Mouse (Mus musculus) cerebral cortex, adult 2 months (tissue): Measurements from ENCODE around the gene C1qtnf5.

ENCODE experiments used
- WGBS: fragments of 180-500 bp; shearing (Covaris S2); methylation state at CpG from one replicate; pipeline ENCODE4 v1.1.7; 2018; 5-methylcytosine and 5-hydroxymethylcytosine counted together

The C1qtnf5 gene

DNA sequence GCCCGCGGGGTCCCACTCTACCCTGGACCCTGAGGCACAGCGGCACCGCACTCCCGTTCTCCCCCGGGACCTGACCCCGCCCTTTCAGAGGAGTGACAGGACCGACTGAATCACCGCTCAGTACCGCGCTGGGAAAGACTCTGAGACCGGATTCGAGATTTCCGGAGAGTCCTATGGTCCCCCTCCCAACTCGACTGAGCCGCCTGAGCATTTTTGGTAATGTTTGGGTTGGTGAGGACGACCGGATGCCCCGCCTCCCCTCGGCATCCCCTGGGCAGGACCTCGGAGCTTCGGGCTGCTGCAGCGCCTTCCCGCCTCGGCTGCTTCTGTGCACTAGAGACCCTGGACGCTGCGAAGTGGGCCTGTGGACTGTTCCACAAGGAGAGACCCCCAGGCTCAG is 23.0 kb downstream of the C1qtnf5 start:
- WGBS, result 4% methylated on average over 27 of the region's 27 CpGs

DNA sequence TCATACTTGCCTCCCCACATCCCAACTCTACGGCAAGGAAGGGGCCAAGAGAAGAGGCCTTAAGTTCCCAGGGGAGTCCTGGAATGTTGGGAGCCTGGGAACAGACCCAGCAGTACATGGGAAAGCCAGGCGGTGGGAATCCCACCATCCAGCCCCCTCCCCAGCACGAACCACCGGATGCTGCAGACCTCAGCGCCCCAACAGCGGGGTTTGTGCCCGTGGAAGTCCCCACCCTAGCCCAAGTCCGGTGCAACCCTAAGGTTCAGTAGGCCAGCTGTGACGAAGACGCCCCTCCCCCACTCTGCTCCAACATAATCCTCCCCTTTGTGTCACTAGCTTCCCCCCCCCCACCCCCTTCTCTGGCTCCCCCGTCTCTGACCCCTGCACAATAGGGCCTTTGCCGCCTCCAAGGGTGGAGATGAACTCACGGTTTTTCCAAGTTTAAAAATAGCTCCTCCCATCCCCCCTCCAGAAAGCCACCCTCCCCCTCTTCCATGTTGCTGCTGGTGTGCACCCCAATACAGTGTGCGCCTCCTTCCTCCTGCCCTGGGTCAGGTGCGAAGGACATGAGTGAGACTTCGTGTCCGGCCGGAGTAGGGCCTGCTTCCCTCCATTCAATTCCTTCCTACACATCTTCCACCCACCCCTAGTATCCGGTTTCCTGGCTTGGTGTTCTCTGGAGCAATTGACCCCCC is 23.7 kb downstream of the C1qtnf5 start:
- WGBS, result 37% methylated on average over 19 of the region's 19 CpGs

DNA sequence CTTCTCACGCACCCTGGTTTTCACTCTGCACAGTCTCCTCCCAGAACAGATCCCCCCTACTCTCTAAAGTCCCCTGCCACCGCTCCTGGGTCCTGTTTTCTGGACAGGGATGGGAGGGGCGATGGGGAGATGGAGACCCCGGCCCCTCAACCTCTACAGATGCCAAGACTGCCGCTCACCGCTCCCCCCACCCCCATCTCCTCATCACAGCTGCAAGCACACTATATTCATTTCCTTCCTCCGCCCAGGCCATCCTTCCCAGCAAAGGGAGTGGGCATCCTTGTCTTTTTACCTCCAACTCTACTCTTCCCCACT is 24.2 kb downstream of the C1qtnf5 start:
- WGBS, result 63% methylated on average over 7 of the region's 7 CpGs

DNA sequence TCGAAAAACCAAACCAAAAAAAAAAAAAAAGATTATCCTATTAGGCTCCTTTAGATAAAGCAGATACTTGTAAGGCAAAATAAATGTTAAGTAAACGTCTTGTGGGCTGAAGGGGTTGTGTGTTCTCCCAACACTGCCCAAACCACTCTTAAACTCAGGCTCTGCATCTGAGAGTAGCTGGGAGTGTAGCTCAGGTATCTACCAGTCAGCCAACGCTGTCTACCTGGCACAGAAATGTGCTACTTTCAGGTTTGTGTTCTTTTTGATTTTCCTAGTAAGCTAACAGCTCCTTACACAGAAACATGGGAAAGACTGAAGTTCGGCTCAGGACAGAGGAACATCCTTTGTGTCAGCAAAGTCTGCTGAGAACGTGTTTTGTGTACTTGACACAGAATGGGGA is 25.2 kb downstream of the C1qtnf5 start:
- 81% methylated on average over 5 of the region's 5 CpGs for WGBS

DNA sequence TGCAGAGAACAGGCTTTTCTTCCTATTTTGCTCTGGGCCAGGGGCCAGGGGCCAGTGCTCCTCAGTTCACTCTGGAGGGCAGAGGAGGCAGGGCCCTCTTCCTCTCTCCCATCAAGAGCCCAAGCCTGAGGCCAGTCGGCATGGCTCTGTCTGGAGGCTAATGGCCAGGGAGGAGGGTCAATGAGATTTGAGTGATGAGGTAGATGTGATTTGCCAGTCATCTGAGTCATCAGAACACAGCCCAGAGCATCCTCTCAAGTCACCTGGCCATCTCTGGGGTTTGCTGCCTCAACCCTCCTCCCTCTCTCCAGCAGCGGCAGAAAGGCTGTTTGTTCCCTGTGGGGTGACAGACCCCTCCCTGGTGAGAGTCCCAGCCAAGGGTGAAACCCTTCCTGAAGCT is 26.2 kb downstream of the C1qtnf5 start:
- 45% methylated on average over 2 of the region's 2 CpGs for WGBS

DNA sequence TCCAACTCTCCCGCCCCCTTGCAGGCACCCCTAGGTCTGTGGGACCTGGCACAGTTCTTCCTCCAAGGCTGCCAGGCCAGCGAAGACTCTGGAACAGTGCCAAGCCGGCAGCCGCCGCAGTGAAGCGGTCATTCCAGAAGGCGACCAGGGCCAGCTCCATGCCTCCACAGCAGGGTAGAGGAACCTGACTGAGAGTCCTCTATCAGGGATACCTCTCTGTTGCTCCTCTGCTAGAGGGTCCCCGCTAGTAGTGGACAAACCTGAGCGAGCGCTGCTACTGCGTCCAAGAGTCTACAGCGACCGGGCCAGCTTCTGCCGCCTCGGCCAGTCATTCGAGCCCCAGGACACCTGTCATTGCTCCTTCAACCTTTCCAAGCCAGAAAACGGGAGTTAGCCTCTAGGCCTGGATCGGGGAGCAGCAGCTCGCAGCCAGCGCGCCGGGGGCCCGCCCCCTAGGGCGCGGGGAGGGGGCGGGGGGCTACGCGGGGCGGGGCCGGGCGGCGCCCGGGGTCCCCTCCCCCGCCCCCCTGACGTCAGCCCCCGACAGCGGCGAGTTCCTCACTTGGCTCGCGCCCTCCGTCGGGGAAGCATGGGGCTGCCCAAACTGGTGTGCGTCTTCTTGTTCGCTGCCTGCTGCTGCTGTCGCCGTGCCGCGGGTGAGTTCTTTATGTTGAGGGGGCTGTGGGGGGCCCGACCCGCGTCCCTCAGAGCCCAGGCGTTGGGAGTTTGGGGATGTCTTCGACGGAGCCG is 27.2 kb downstream of the C1qtnf5 start, which contains the start of gene Mcam:
Gene Mcam, plus strand, starts transcription at position 369 of the 750 bp plus-strand sequence.
- 2% methylated on average over 52 of the region's 55 CpGs for WGBS

DNA sequence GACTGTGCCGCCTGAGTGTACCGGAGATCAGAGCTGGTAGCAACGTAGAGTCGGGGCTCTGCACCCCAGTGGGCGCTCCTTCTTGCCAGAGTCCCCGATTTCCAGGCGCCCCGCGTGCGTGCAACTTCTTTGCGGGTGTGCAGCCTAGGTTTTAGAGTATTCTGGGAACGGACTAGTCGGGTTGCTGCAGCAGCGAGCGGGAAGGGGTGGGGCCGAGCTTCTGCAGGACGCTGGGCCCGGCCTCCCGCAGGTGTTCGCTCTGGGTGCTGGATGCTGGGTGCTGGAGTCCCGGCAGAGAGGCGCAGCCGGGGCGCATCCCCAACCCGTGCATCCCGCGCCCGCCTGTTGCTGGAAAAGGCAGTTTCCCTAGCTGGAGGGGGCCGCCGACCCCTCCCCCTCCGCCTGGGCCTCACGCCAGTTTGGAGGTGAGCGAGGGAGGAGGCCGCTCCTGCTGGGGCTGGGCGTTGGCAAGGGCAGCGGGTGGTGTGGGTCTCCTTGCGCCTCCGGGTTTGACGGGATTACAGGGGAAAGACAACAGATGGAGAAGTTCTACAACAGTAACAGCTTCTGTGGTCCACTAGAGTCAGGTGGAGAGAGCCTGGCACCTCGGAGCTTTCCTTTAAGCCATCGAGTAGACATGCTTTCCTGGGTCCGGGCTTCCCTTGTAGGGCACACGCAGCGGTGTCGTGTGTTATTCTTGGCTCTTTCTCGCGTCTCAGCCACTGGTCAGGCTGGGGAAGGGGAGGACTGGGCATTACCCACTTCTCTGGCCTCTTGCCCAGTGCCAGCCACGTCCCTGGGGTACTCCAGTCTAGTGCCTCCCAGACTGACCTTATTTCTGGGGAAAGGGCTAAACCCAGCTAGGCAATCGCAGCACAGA is 28.0 kb downstream of the C1qtnf5 start:
- WGBS, result 4% methylated on average over 49 of the region's 49 CpGs

DNA sequence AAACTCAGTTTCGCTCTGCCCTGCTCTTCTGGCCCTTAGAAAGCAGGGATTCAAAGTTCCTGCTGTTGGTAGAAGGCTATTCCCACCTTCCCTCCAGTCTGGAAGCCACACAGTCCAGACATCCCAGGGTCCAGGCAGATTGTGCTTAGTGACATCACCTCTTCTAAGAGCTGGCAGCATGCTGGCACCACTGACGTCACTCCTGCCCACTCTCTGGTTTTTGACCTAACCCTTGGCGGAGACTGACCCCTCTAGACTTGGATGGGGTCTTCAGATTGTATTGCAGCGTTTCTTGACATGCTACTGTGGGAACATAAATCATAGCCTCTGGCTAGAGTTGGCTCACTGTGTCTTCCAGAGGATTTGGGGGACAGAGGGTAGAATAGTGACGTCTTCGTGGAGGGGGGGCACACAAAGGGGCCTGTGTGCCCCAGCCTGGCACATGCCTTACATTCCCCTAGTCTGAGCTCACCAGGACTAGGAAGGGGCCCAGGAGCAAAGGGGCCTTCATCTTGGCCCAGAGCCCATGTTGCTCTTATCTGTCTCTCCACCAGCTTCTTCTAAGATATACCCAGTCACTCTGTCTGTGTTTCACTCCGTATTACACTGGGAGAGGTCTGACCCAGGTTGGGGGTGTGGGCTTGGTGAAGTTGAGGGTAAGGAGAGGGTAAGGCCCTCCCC is 28.8 kb downstream of the C1qtnf5 start:
- WGBS, result 45% methylated on average over 7 of the region's 7 CpGs

DNA sequence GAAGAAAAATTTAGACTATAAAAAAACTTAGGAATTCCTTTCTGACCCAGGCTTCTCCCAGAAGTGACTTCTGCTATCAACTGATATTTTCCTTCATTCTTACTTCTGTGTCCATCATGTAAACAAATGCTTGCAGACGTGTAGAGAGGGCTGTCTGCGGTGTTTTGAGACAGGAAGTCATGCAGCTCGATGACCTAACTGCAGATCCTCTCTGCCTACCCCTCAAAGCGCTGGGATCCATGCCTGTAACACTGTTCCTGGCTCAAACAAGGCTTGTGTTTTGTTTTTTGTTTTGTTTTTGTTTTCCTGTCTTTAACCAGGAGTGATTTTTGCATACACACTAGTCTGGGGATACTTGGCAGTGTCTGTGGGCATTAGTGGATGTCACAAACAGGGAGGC is 30.8 kb downstream of the C1qtnf5 start:
- 62% methylated on average over 4 of the region's 4 CpGs for WGBS

DNA sequence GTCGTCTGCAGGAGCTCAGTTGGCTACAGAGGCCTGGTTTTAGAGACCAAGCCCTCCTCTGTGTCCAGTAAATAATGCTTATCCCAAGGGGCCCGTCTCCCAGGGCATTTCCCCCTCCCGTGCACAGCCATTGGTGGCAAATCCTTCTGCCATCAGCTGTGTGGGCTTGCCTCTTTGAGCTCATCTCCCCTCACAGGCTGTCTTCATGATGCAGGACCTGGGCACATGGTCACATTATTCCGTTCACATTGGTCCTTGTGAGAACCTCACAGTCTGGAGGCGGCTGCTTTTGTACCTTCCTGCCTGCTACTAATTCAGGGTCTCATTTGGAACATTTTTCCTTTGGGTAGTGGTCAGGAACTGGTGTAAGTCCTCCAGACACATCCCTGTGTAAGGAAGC is 34.9 kb downstream of the C1qtnf5 start:
- WGBS, result 77% methylated on average over 5 of the region's 5 CpGs

DNA sequence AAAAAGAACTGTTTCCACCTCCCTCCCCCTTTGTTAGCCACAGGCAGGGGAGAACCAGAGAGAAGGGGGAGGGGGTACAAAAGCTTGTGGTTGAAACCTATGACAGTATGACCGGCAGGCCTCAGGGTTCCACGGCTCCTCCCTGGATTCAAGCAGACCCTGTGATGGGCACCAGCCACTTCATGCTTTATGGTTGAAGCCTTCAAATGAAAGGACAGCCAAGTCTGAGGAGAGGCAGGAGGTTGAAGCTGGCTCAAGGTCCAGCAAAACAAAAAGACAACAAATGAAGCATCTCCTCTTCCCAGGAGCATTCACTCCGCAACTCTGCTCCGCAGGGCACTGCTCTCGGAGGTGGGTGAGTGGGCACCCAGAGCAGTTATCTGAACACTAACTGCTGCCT is 36.4 kb downstream of the C1qtnf5 start:
- whole genome bisulfite sequencing, result 61% methylated on average over 5 of the region's 5 CpGs

DNA sequence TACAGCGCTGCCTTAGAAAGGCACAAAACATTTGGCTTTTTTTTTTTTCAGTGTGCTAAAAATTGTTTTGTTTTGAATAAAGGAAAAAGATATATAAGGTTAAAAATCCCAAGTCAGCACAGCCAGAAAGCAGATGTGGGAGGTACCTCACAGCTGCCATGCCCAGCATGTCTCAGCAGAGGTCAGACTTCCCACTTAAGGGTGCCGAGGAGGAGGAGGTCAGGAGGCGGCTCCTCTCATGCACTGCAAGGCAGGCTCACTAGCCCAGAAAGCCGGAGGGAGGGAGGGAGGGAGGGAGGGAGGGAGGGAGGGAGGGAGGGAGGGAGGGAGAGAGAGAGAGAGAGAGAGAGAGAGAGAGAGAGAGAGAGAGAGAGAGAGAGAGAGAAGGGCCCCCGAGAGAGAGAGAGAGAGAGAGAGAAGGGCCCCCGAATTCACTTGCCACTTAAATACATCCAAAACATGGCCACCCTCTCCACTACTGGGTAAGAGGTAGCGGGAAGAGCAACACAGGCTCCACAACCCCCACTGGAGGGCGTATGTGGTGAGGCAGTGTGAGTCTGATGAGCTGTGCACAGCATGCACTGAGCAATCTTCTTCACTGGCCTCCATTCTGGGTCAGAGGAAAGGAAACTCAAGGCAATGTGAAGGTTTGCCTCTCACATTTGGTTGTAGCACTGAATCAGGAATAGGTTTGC is 37.1 kb downstream of the C1qtnf5 start:
- 23% methylated on average over 7 of the region's 8 CpGs for WGBS

DNA sequence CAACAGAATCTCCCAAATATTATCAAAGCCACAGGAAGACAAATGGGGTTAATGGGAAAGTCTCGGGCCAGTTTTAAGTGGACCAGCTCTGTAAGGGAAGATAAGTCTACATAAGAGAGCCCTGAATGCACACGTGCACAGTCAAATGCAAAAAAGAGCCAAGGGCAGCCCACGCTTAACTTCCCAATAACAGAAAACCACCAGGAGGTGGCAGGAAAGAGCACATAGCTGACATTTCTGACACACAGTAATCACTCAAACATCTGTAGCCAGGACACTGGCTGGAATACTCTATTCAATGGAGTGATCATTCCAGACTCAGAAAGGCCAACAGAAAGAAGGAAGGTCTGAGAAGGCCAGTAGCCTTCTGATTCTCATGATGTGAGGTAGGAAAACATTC is 40.2 kb downstream of the C1qtnf5 start:
- 42% methylated on average over 3 of the region's 3 CpGs for WGBS
